Mouse (Mus musculus): Measurements from ENCODE around the gene Ercc2.

Ercc2 gene

DNA sequence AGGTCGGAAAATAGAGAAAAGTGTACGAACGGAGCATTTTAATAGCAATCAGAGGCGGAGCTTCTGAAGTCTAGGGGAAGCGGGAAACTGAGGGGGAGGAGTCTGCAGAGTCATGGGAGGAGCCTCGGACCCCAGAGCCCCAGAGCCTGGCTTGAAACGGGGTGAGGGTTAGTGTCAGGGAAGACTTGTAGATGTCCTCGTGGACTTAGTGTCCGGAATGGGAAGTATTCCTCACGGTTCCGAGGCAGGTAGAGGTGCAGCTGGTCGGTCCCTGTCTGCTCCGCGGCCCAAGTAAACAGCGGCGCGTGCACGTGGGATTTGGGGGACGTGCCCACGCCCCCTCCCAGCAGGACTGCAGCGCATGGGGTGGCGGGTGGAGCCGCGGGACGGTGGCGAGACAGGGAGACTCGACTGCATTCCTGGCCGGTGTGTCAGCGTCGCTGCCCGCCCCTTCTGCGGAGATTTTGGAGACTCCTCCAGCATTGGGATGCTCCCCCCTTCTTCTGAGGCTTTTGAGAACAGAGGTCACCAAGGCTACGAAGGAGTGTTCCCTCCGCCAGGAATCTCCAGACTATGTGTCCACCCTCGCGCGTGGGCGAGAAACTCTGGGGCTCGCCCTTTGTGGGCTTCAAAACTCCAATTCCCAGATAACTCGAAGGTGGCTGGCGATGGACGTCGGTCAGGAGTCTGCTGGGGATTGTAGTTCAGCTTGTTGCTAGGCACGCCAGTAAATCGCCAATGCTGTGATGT is 21.7 kb upstream of the Ercc2 start:
- DNase-seq = peak; percentile 98

DNA sequence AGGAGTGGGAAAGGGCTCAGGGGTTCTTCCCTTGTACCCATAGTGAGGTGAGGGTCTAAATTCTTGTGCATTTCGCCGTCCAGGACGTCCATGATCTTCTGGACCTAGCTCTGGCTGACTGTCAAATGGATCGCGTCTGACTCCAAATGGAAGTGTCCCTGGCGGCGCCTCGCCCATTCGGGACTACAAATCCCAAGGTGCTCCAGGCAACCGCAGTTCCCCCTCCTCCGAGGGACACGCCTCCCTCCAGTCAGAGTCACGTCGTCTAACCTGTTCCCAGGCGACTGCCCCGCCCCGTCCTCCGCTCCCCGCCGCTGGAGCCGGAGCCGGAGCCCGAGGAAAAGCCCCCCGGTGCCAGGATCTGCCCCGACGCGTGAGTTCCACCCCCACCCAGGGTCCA is 20.9 kb upstream of the Ercc2 start:
- peak; percentile 99 for DNase-seq

DNA sequence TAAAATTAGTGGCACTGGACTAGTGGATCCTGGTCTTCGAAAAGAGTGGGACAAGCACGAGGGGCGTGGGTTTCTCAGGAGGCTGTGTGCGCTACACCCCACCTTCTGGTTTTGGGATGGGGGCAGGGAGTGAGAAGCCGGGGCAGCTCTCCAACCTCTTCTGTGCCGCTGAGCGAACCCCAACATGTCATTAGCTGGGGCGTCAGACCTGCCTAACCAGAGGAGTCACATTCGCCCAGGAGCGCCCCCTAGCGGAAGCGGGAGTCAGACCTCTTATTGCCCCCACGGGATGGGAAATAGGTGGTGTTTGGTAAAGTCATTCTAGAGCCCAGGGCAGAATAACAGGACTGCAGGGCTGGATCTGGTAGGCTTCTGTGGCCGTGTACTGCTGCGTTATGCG is 20.1 kb upstream of the Ercc2 start:
- peak; percentile 98 for DNase-seq

DNA sequence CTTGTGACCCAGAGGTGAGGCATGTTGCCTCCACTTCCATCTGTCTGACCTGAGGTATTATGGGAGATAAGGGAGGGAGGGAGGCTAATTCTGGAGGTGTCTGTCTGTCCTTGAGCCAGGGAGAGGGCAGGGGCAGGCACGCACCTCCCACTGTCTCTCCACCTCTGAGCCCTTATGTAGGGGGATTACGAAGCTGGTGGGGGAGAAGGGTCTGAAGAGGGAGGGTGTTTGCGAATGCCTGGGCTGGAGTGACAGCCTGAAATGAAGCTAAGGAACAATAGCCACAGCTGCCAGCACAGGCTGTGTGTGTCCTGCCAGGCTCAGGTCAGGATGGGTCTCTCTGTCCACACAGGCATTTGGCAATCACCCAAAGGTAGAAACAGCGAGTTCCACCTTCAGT is 19.5 kb upstream of the Ercc2 start:
- peak; percentile 98 for DNase-seq

DNA sequence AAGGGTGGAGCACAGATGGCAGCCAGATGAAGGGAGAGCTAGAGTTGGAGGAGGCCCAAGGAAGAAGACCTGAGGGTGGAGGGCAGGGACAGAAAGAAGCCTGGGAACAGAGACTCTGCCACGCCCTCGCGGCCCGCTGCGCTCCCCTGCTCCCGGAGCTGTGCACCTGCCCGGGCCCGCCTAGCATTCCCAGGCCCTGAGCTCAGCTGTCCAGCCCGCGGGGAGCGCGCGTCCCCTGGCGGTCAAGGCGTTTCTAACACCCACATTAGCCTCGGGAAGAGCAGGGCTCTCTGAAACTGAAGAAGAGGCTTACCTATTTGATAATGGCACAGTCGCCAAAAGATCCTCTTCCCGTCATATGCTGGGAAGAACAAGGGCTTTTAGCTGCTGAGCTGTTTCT is 17.9 kb upstream of the Ercc2 start:
- peak; percentile 97 for DNase-seq

DNA sequence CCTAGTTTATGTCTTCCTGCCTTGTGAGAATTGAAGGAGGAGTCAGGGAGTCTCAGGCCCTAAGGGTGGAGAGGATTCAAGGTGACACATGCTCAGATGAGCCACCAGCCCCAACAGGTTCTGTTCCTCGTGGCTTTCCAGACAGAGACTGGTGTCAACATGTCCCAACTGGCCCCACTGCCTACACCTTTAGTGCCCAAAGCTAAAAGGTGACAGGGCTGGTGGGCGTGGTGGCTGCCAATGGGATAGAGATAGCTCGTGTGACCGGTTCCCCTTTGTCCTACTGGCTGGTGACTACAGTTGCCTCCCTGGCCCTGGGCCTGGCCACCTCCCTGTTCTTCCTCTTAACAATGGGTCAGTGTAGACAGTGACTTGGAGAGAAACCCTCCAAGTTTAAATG is 16.4 kb upstream of the Ercc2 start:
- peak; percentile 91 for DNase-seq

DNA sequence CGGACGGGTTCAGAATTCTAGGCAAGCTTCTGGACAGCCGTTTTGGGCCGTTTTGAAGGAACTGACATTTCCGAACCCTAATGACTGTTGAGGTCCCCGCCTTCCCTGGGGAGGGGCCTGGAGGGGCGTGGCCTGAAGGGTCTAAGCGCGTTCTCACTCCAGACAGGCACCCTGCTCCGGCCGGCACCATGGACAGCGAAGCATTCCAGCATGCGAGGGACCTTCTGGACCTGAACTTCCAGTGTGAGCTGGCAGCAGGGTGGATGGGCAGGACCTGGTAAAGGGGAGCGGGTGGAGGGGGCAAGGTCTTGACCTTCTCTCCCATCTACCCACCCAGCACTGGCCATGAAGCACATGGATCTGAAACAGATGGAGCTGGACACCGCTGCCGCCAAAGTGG is 13.4 kb upstream of the Ercc2 start:
- DNase-seq = peak; percentile 93

DNA sequence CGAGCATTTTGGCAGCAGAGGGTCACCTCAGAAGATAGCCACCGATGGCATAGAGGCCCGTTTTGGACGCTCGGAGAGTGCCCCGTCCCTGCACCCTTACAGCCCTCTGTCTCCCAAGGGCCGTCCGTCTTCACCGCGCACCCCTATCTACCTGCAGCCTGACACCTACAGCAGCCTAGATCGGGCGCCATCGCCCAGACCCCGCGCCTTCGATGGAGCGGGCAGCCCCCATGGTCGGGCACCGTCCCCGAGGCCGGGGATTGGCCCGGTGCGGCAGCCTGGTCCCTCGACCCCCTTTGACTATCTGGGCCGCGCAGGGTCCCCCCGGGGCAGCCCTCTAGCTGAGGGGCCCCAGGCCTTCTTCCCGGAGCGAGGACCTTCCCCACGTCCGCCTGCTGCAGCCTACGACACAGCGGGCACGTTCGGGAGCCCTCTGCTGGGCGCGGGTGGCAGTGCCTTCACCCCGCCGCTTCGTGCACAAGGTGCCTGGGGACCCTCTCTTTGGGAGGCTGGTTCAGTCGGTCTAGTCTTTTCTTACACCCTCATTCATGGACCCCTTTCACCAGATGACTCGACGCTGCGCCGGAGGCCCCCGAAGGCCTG is 11.9 kb upstream of the Ercc2 start:
- DNase-seq = peak; percentile 93

DNA sequence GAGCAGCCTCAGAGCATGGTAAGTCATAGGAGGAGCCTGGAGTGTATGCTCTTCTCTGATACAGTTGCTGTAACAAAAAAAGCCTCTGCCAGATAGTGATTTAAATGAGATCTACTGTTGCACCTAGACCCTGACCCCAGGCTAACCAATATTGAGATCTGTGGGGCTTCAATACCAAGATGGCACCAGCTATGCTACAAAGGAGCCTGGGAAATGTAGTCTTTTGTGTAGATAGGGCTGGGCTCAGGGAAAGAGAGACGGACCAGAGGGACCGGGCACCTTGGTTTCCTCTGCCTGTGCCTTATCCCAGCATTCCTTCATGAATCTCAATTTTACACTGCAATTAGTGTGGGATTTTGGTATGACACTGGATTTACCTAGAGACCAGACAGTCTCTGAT is 8.4 kb upstream of the Ercc2 start:
- DNase-seq = no peak

DNA sequence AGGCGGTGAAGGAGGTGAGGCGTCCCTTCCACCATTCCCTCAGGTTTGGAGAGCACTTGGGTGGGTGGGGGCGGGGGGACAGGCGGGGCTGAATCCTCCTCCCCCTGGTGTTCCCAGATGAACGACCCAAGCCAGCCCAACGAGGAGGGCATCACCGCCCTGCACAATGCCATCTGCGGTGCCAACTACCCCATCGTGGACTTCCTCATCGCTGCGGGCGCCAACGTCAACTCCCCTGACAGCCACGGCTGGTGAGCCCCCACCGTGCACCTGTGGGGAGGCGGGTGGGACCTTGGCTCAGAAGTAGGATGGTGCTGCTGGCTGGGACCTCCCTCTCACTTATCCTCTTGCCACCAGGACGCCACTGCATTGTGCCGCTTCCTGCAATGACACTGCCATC is 6.4 kb upstream of the Ercc2 start:
- DNase-seq = peak; percentile 90

DNA sequence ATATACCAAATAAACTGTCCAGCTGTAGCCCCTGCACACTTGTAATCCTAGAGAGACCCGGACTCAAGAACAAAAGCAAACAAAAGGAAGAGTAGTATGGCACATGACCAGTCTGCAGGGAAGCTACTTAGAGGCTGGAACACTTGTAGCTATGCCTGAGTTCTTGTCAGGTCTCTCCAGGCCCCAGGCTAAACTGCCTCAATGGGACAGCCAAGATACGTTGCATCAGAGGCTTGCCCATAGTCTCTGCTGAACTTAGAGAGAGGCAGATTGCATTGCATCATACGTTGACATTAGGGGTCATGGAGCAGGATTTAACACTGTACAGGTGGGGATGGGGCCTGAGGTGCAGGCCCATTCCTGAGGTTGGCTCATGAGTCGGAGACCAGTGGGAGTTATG is 5.8 kb upstream of the Ercc2 start:
- DNase-seq = no peak

DNA sequence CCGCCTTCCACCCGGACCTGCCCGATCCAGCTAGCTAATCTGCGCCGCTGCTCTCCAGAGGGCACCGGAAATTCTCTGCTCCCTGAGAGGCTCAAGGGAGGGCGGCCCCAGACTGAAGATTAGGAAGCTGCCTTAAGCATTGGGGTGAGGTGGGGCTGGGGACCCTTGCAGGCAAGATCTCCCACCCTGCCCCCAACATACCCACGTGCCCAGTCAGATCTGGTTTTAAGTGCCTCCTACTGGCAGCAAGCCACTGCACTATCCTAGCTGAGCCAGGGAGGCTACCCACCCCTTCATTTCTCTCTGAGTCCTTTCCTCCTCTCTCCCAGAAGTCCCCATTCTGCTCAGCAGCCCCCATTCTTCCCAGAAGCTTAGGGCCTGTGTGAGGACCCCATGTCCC is 3.8 kb upstream of the Ercc2 start:
- no peak for DNase-seq

DNA sequence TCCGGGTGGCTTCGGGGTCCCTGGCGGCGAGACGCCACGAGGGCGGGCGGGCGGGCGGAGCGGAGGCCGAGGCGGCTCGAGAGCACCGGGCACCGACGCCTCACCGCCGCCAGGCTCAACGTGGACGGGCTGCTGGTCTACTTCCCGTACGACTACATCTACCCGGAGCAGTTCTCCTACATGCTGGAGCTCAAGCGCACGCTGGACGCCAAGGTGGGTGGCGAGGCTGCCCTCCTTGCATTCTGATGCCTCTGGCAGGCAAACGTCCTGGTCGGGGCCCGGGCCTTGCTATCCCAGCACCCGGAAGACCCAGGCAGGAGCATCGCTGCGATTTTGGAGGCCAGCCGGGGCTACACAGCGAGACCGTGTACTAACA is 344 bp downstream of the Ercc2 start:
- no peak for DNase-seq

DNA sequence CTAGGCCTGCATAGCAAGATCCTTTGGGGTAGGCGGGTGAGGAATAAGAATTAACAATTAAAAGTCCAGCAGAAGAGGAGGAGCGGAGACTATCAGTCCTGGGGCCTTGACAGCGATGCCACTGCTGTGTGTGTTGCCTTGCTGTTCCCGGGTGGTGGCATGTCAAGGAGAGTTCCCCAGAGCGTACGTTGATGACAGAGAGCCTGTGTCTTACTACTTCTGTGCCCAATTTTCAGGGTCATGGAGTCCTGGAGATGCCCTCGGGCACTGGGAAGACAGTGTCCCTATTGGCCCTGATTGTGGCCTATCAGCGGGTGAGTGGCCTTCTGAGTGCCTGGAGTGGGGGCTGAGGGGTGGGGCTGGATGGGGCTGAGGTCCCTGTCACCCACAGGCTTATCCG is 1.9 kb downstream of the Ercc2 start:
- no peak for DNase-seq

DNA sequence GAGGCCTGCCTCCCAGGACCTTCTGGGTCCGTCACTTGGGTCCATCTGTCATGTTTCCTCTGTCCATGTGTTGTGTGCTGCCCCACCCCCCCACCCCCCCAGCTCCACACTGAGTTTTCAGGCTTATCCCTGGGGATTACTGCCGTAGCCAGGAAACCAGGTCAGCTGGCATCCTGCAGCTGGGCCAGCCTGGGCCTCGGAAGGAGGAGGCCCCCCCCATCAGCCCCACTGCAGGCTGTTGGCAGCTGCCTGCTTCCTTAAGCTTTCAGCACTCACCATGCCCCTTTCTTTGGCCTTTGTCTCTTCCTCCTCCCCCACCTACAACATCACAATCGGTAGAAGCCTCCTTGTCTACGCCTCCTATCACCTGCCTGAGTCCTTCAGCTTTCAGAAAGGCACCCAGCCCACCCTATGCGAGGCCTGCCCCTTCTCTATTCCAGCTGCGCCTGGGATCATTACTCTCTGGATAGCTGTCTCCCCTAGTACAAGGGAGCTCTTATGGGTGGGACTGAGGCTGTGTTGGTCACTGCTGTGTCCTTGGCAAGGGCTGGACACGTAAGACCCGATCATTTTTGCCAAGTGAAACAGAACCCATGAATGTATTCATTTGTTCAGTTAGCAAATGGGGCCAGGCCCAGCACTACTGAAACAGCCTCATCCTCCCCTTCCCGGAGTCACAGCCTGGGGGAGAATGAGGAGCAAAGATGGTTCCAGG is 7.0 kb downstream of the Ercc2 start:
- DNase-seq = peak; percentile 86

DNA sequence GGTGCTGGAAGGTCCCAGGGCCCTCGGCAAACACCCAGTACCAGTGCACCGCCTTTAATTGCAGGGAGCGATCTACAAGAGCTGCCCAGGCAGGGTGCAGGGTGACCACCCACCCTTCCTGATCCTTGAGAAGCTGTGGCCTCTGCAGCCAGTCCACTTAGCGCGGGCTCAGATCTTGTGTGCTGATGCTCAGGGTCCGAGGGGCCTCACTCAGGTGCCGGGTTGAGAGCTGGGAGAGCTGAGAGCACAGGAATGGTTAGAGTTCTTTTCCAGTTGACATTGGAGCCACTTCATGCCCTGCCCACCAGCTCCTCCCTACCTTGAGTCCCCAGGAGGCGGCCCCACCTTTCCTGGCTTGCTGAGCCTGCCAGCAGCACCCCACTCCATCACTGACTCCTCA is 12.7 kb downstream of the Ercc2 start:
- DNase-seq = no peak

DNA sequence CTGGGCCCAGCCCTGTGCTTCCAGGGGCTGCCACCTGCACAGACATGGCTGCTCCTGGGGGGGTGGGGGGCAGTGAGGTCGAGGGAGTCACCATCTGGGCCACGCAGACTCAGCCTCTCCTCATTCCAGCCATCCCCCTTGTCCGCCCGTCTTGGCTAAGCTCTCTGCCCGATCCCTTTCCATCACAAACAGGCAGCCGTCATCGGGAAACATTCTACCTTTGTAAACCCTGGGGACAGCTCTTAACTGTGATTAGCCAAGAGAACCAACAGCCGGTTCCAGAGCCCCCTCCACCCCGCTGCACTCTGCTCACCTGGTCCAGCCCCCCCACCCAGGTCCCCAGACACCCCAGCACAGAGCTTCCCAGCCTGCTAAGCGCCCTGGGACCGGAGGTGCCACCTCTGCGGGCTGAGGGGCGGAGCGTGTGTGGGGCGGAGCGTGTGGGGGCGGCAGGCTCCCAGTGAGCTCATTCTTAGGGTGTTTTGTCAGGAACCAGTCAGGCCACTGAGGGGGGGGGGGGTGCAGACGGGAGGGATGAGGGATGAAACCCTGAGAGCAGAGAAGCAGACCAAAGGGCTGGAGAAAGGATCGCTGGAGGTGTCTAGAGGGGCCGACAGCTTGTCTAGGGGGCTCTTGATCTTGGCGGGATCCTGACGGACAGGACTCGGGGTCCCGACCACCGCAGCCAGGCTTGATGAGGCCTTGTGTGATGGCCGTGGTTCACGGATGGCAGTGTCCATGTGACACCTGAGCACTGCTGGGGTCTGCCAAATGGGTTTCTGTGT is 17.9 kb downstream of the Ercc2 start:
- peak; percentile 89 for DNase-seq

DNA sequence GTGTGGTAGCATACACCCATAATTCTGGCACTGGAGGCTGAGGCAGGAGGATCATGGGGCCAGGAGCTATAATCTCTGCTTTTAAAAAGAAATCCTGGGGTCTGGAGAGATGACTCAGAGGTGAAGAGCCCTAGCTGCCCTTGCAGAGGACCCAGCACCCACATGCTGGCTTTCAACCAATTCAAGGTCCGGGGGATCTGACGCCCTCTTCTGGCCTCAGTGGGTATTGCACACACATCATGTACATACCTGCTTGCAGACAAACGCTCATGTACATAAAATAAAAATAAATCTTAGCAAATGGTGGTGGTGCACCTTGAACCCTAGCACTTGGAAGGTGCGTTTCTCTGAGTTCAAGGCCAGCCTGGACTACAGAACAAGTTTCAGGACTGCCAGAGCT is 19.1 kb downstream of the Ercc2 start:
- no peak for DNase-seq

DNA sequence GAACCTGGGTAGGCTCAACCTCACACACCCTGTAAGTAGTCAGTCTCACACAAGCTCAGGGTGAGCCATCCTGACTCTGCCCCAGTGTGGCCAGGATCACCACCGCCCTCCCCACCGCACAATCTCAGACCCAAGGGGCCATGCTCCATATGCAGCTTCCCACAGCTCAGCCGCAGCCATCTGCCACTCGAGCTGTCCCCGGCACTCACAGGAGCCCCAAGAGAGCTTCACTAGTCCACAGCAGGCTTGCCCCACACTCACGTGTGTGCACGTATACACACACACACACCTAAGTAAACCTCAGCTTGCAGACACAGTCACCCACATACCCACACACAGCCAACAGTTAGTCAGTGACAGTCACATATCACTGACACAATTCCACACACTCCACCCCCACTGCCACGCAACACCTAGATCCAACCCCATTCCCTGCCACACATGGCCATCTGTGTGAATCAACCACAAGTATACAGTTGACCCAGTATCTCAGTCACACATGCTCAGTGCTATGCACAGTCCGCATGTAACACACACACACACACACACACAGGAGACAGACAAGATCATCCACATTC is 20.8 kb downstream of the Ercc2 start:
- DNase-seq = peak; percentile 87

DNA sequence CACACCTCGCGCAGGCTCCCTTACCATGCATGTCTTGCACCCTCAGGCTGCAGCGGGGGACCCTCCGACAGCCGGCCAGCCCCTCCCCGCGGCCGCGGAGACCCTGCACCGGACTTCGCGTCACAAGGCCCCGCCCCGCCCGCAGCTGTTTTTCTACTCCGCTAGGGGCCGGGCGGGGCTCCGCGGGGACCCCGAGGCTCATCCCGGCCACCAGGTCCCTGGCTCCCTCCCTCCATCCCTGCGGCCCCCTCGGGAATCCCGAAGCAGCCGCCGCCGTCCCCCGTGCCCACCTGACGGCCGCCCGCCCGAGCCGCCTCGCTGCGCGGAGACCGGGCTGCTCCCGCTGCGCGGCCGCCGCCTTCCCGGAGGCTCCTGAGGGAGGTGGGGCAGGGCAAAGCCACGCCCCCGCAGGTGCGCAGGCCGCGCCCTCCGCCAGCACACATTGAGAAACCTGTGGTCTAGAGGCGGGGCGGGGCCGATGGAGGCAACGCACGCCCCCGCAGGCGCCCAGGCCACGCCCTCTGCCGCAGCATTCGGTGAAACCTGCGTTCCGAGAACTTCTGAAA is 22.0 kb downstream of the Ercc2 start, which contains the start of gene Klc3:
Gene Klc3 (minus strand): TSS at position 374 of the 566 bp plus-strand sequence.
- peak; percentile 94 for DNase-seq

DNA sequence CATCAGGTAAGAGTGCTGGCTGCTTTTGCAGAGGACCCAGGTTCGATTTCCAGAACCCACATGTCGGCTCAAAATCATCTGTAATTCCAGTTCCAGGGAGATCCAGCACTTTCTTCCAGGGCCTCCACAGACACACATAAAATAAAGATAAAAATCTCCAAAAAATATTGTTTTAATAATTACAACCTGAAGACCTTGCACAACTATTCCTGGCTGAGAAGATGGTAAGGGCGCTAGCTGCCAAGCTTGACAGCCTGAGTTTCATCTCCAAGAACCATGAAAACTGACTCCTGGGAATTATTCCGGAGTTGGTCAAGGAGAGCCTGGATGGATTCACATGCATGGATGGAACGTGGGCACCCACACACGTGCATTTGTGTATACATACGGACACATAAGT is 22.7 kb downstream of the Ercc2 start, which contains the start of gene Ckm:
Gene Ckm (plus strand): TSS at position 301 of the 400 bp plus-strand sequence.
- no peak for DNase-seq

DNA sequence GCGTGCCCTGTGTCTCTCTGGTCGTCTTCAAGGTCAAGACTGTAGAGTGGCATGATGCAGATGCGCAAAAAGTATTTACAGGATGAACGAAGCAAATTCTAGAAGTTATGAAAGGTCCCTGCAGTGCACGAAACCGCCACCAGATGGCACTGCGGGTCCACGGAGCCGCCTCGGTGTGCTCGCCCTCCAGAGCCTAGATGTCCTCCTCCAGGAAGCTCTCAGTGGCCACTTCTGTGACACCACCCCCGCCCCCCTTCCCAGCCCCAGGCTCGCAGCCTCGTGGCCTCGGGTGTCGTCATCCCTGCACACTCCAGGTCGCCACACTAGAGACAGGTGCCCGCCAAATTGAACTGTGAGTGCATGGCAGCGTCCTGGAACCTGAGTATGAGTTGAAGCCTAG is 23.6 kb downstream of the Ercc2 start:
- peak; percentile 95 for DNase-seq

DNA sequence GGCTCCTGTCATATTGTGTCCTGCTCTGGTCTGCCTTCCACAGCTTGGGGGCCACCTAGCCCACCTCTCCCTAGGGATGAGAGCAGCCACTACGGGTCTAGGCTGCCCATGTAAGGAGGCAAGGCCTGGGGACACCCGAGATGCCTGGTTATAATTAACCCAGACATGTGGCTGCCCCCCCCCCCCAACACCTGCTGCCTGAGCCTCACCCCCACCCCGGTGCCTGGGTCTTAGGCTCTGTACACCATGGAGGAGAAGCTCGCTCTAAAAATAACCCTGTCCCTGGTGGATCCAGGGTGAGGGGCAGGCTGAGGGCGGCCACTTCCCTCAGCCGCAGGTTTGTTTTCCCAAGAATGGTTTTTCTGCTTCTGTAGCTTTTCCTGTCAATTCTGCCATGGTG is 27.9 kb downstream of the Ercc2 start:
- peak; percentile 93 for DNase-seq
